Mouse (Mus musculus) lung, adult 10 weeks (tissue): ENCODE results near the gene Cd274. TPM values are rescaled to one million over a fixed set of nuclear protein-coding genes. Genes with fewer than 3 reads are reported as not detected.

Experiments
- polyA plus RNA-seq: library from polyadenylated mRNA; stranded (reverse); fragments of 350-450 nt; fragmentation: Illumina TruSeq; extraction: RNeasy Lipid Tissue Mini Kit (QIAGEN cat#74804); gene quantifications from one replicate; pipeline ENCODE4 v1.2.3, GENCODE M21; 2014; ENCODE audit warnings: low read depth, low replicate concordance; ENCODE audit not compliant: insufficient read depth

Cd274 gene
- polyA plus RNA-seq, result 4.9 TPM

DNA sequence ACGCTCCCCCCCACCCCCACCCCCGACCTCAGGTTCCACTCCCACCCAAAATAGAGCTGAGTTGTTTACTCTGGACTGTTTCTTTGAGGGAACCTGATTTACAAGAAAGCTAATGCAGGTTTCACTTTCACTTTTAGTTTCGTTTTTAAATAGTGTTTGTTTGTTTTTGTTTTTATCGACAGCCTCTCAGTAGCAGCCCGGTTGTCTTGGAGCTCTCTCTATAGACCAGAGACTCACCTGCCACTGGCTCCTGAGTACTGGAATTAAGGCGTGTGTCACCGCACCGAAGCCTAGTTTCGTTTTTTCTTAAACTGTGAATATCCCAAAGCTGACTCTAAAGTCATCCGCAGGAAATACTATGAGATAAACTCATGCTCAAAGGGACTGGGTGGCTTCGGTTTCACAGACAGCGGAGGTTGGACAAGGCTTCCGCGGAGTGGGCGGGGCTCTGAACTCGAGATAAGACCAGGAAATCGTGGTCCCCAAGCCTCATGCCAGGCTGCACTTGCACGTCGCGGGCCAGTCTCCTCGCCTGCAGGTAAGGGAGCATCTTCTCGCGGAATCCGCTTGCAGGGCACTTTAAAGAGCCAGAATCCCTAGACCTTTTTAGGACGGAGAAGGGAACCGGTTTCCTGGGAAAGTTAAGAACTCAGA is at the start of gene Cd274, which contains the start of gene Plgrkt:
TSS of gene Cd274 (plus strand) at position 487 of the 654 bp plus-strand sequence.
TSS of gene Plgrkt (minus strand) at position 422 of the 654 bp plus-strand sequence.

DNA sequence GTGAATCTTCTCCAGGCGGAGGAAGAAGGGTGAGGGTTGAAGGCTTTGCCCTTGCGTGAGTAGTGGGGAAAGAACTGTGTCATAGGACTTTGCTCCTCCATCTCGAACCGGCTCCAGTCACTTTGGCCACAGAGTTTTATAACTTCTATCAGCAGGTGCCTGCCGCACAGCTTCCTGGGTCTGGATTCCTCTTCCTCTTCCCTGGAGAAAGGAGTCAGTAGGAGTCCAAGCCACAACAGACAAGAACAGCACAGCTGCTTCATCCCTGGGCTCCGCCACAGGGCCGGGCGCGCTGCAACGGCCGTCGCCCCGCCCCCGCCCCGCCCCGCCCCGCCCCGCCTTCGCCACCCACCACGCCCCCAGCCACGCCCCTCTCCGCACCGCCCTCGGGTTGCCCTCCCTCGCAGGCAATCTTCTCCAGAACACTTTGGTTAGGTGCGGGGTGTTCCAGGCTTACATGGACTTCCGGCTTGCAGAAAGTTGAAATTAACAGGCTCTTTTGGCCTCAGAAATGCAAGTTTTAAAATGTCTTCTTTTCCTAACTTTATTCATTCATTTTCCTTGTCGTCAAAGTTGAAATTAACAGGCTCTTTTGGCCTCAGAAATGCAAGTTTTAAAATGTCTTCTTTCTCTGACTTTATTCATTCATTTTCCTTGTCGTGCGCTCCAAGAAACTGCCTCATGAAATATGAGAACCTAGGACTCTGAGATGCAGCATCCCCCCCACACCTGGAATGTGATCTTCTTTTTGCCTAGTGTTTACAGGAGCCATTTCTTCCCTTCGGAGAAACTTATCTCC is 42.0 kb upstream of the Cd274 start, which contains the start of gene Insl6:
TSS of gene Insl6 (minus strand) at position 304 of the 799 bp plus-strand sequence.

DNA sequence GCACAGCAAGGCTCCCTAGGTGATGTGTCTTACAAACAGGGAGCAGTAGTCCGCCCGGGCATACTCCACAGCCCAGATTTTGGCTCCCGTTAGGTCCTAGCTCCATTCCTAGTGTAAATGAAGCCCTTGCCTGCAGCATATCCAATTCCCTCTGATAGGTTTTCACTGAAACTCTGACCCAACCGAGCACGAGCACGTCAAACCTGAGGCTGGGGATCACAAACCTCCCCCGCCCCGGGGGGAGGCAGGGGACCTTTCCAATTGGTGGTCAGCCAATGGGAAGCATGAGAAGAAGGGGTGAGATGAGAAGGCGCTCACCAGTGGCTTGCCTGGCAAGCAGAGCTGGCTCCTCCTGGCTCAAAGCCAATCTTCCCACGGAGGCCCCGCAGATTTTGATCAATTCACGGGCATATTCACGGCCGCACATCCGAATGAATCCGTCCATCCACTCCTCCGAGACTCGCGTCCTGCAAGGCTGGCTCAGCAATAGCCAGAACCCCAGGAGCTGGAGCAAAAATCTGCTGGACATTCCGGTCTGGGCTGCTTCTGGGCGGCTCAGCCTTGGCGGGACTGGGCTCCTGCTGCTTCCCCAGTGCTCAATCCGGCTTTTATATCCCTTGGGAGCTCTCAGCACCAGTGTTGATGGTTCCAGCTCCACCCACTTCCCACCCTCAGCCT is 33.0 kb upstream of the Cd274 start, which contains the start of gene Rln1:
TSS of gene Rln1 (minus strand) at position 603 of the 678 bp plus-strand sequence.

DNA sequence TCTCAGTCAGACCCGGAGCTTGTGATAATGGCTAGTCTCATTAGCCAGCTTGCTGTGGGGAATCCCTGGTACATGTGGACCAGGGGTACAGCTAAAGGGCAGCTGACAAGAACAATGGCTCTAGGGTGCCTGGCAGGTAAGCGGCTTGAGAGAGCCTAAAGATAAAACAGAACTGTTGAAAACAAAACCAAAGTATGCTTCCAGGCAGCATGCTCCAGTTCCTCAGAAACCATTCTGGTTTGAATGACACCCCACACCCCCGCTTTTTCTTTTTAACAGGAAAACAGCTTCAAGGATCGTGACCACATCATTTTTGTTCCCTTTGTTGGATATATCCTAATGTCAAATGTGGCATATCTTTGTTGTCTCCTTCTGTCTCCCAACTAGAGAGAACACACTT is 43.4 kb downstream of the Cd274 start, which contains the start of gene Pdcd1lg2:
TSS of gene Pdcd1lg2 (plus strand) at position 301 of the 400 bp plus-strand sequence.

Other genes starting within 250 kb of the Cd274 start
- 14.0 TPM for gene Jak2, start 115.6 kb upstream of the Cd274 start, polyA plus RNA-seq
- 1.0 TPM for gene Insl6, start 42.1 kb upstream of the Cd274 start, polyA plus RNA-seq
- not detected for gene Rln1, start 32.8 kb upstream of the Cd274 start, polyA plus RNA-seq
- gene Plgrkt, start 65 bp upstream of the Cd274 start, polyA plus RNA-seq, result 43.1 TPM
- gene Pdcd1lg2, start 43.5 kb downstream of the Cd274 start, polyA plus RNA-seq, result 0.51 TPM
- gene Ric1, start 154.8 kb downstream of the Cd274 start, polyA plus RNA-seq, result 8.2 TPM